Mouse (Mus musculus): ENCODE measurements around the gene Nek5.

Nek5 gene

GRCm38 (mm10) chr8:22079313-22080007 is 45.4 kb downstream of the Nek5 start:
- no peak for DNase-seq

- DNase-seq: no peak
These were observed 63.7 kb downstream of the Nek5 start for GRCm38 (mm10) chr8:22061126-22061525.

GRCm38 (mm10) chr8:22060446-22060889 is 64.4 kb downstream of the Nek5 start, which contains the start of gene Alg11:
Gene Alg11, plus strand, starts transcription at chr8:22060721.
- peak; percentile 92 for DNase-seq

GRCm38 (mm10) chr8:22059821-22060445 is 64.9 kb downstream of the Nek5 start, which contains the start of gene Atp7b:
Gene Atp7b, minus strand, starts transcription at chr8:22060305.
- DNase-seq: peak; percentile 77

GRCm38 (mm10) chr8:22059153-22059738 is 65.6 kb downstream of the Nek5 start:
- no peak for DNase-seq

- no peak for DNase-seq
These were observed 66.5 kb downstream of the Nek5 start for GRCm38 (mm10) chr8:22058368-22058767.

GRCm38 (mm10) chr8:22056850-22057249 is 68.0 kb downstream of the Nek5 start:
- no peak for DNase-seq

- DNase-seq: no peak
These were observed 69.4 kb downstream of the Nek5 start for GRCm38 (mm10) chr8:22055492-22055877.

GRCm38 (mm10) chr8:22054674-22055491 is 70.0 kb downstream of the Nek5 start:
- DNase-seq: no peak

GRCm38 (mm10) chr8:22047699-22048464 is 77.0 kb downstream of the Nek5 start:
- DNase-seq: peak; percentile 67

- no peak for DNase-seq
These were observed 81.1 kb downstream of the Nek5 start for GRCm38 (mm10) chr8:22043706-22044105.

GRCm38 (mm10) chr8:22042515-22042914 is 82.3 kb downstream of the Nek5 start:
- DNase-seq: no peak

GRCm38 (mm10) chr8:22040153-22040509 is 84.7 kb downstream of the Nek5 start:
- DNase-seq: no peak

GRCm38 (mm10) chr8:22039468-22040152 is 85.2 kb downstream of the Nek5 start:
- DNase-seq: peak; percentile 16

GRCm38 (mm10) chr8:22037022-22037421 is 87.8 kb downstream of the Nek5 start:
- peak; percentile 37 for DNase-seq

GRCm38 (mm10) chr8:22036137-22036536 is 88.7 kb downstream of the Nek5 start:
- DNase-seq: no peak

GRCm38 (mm10) chr8:22030990-22031389 is 93.9 kb downstream of the Nek5 start:
- DNase-seq: no peak

GRCm38 (mm10) chr8:22028973-22029372 is 95.9 kb downstream of the Nek5 start:
- no peak for DNase-seq

- no peak for DNase-seq
These were observed 99.6 kb downstream of the Nek5 start for GRCm38 (mm10) chr8:22025241-22025640.

Data from kidney, adult 18-20 months (tissue).